Mouse (Mus musculus) liver, postnatal 0 days (tissue): ENCODE results near the gene Slc5a2.

Experiments used
- CTCF ChIP-seq: sonication (generic); IDR thresholded peaks from 2 replicates; pipeline ENCODE4 v1.5.1; 2016; ENCODE audit warnings: antibody characterized with exemption, low read depth
- EP300 ChIP-seq: IDR thresholded peaks from 2 replicates; pipeline ENCODE4 v1.6.1; 2016; ENCODE audit warnings: antibody characterized with exemption, low read depth, mild to moderate bottlenecking

- TF ChIP-seq CTCF (no peak), EP300 (no peak)
Measured at GRCm38 (mm10) chr7:128285060-128285459, 19.6 kb downstream of the Slc5a2 start.
